Mouse (Mus musculus): ENCODE measurements at regions not wholly inside any gene's neighbourhood (a gene's known extent, or its start where the extent isn't known, plus 50 kb on each side); places are given as distances from the start of the nearest gene placed in this dataset.

- no peak for TF ChIP-seq POLR2A (IDR thresholded peaks at IDR 0.05; ENCODE audit: insufficient read depth, low read depth, low read length)
- no peak for TF ChIP-seq CTCF (IDR thresholded peaks at IDR 0.05; ENCODE audit: insufficient read depth, low read depth, low read length)
These were observed 58.3 kb upstream of the Ldlrad3 start for GRCm38 (mm10) chr2:102244491-102244890.
